Mouse (Mus musculus) colon, adult 2 months (tissue): ENCODE results near the gene Ate1. TPM values are rescaled to one million over a fixed set of nuclear protein-coding genes. Genes with fewer than 3 reads are reported as not detected.

Experiments used
- polyA plus RNA-seq: library from polyadenylated mRNA; depleted of rRNA; stranded (reverse); fragments of >200 nt; gene quantifications from 2 replicates; pipeline ENCODE4 v1.2.3, GENCODE M21; 2012; rRNA removed

Gene Ate1
- polyA plus RNA-seq: 3.4 and 4.5 TPM in 2 replicates

GRCm38 (mm10) chr7:130520049-130520425 is at the start of gene Ate1:
Gene Ate1 (minus strand): TSS chr7:130520369.

Other genes with a start within 250 kb of the Ate1 start
- 71.7 and 87.2 TPM in 2 replicates for gene Nsmce4a, start 52.7 kb upstream of the Ate1 start, polyA plus RNA-seq
- gene Tacc2, start 57.1 kb upstream of the Ate1 start, polyA plus RNA-seq: 74.3 and 85.8 TPM in 2 replicates